Mouse (Mus musculus): ENCODE data around the gene Map2k7.
"Not testable (repeated sequence)": the region's sequence is repeated elsewhere in the genome, so short reads cannot be mapped to it uniquely, and the experiment has no call there.

Gene Map2k7

DNA sequence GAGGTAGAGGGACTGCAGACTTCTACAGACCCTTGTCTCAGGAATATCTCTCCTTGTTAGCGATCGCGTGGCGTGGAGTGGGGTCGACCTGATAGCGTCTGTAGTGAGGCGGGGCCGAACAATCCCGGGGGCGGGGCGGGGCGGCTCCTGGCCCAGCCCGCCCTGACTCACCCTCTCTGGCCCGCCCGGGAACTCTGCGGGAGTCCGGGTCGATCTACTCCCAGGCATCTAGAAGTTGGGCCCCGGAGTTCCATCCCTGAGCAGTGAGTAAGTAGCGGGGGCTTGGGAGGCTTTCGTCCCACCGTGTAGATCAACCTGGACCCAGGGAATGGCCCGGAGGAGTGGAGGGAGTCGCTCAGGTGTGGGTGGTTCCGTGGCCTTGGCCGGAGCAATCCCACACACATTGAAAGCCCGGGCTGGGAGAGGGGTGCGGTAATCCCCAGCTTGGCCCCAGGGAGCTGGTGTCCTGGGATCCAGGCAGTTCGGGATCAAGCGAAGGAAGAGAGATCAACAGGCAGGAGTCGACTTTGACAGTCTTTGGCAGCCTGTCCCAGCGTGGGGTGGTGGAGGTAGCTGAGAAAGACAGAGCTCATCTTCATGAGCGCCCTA, 11.7 kb upstream of the Map2k7 start, which contains the start of gene Lrrc8e:
TSS of gene Lrrc8e (plus strand) at position 89 of the 609 bp plus-strand sequence.
- DNase-seq (ENCODE audit: low spot score in 2 of 2) = no peak

DNA sequence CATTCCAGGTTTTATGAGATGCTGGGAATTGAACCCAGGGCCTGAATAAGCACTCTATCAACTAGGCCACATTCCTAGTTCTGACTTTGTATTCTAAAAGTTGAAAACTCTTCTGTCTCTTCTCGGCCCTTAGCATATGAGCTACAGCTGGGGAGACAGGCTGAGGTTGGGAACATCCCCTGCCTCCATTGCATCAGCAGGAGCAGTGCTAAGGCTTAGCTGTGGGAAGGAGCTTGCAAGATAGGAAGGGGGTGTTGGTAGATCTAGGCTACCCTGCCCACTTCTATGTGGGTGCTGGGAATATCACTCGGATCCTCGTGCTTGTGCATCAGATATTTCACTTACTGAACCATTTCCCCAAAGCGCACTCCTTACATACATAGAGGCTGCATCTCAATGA, 10.6 kb upstream of the Map2k7 start:
- DNase-seq (ENCODE audit: low spot score in 2 of 2) = no peak

GRCm38 (mm10) chr8:4229784-4230183, 8.8 kb upstream of the Map2k7 start:
- DNase-seq (ENCODE audit: low spot score in 2 of 2) = no peak

DNA sequence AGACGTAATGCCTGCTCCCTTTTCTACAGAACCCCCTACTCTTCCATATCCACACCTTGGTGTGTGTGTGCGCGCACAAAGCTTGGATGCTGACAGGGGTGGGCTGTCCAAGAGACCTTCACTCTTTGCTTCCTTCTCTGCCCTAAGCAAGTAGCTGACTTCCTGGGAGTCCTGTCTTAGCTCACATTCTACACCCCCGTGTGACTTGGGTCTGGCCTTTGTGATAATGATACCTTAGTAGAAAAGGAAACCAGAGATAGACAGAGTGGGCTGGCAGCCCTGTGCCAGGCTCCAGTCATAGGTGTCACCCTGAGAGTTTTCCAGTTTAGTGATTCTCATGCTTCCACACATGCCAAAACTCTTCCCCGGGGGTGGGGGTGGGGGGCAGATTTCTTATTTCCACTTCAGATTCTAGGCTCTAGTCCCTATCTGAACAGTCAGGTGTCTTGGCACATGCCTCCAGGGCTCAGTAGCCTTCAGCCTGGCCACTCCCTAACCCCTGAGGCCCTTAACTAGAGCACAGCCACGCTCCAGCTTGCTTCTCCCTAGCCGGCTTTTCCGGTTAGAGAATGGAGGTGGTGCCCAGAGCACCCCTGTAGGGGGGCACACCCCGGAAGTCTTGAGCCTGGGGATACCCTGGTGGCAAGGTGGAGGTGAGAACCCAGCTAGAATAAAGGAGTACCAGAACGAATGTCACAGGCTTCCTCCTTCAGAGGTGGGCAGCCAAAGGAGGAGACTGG, 7.8 kb upstream of the Map2k7 start:
- DNase-seq (ENCODE audit: low spot score in 2 of 2) = peak in 1 of 2 experiments; percentile 12

DNA sequence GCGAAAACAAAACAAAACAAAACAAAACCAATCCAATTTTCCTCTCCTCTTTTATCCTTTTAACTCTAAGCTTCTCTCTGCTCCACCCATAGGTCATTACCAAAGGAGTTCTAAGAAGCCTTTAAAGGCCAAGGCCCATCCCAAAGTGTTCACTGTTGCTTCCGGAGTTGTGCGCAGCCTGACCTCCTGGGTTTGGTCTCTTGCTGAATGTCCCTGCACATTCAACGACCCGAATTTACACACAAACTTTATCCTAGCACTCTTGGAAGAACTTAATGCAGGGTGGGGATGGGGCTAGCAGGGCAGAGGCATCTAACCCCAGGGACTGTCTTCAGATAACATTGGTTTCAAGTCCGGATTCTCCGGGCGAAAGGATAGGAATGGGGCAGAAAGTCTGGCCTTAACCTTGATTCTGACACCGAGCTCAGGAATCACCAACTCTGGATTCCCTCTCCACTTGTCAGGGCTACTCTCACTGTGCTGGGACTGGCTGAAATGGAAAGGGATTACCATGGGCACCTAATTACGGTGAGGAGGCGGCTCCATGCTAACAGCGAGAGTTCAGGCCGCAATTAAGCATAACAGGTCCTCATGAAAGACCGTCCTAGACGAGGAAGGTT, 616 bp upstream of the Map2k7 start:
- no peak for DNase-seq (ENCODE audit: low spot score in 2 of 2)

DNA sequence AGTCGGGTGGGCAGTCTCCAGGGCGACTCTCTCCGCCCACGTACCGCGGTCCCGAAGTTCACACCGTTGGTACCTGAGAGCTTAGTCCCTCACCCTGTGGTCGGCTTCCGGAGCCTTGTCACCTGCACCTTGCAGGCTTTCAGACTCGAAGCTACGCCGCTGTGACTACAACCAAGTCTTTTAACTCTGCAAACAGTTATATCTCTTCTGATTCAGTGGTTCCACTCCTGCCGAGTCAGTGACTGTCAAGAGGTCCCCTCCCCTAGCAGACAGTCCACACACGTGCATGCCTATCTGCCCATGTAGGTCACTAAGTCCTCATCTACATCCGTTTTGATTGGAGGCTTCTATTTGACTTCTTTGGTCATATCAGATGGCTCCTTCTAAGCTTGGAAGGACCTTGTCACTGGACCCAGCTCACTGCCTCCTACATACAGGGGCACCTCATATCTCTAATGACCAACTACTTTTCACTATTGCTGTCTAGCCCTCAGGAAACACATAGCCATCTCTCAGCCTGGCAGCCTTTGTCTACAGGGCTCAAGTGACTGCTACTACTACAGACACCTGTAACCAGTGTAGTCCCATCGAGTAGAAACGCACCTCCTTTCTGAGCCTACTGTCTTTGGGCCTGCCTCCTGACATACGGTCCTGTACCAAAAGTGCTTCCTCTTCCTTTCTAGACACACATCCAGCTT, 802 bp downstream of the Map2k7 start:
- DNase-seq (ENCODE audit: low spot score in 2 of 2) = no peak

DNA sequence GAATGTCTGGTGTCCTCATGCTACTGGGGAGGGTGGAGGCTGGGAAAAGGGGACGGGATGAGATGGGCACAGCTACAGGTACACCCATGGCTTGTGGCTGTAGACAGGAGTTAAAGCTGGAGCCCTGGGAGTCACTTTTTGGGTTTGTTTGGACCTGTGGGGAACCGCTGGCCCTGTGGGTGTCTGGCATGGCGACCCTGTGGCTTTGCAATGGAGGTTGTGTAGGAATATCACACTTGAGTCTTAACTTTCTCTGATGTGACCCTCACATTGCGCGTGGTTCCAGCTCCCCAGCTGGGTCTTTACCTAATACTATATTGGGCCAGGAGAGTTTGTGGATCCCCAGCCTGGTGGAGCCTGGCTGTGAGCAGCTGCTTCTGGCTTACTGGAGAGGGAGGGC, 6.5 kb downstream of the Map2k7 start:
- DNase-seq (ENCODE audit: low spot score in 2 of 2) = no peak

DNA sequence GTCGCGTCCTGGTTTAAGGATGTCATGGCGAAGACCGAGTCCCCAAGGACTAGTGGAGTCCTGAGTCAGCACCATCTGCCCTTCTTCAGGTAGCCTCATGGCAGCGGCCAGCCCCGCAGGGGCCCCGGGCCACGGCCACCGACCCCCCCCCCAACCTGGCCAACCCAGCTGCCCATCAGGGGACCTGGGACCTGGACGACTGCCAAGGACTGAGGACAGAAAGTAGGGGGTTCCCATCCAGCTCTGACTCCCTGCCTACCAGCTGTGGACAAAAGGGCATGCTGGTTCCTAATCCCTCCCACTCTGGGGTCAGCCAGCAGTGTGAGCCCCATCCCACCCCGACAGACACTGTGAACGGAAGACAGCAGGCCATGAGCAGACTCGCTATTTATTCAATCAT, 7.2 kb downstream of the Map2k7 start:
- DNase-seq (ENCODE audit: low spot score in 2 of 2) = no peak

GRCm38 (mm10) chr8:4247241-4247640, 8.7 kb downstream of the Map2k7 start:
- no peak for DNase-seq (ENCODE audit: low spot score in 2 of 2)

DNA sequence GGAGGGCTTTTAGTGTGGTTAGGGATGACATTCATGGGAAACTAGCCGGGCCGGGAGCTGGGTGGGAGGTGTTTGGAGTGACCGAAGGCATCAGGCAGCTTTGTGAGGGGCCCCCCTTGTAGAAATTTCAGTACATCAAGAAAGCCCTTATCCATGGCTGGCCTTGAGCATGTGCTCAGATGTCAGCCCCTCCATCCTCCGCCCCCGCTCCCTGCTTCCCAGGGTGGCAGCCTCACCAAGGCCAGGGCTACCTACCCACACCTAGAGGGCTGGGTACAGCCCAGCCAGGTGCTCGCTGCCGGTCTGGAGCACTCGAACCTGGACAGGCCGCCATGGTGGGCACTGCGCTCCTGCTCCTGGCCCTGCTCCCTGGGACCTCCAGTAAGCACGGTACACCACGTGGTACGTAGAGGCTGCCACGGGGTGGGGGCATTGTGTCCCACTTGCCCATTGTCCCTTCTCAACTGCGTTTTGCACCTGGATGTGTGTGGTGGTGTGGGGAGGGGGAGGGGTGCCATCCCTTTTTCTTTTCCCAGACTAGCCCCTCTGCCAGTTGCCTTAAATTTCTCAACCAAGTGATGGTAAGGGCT, 9.5 kb downstream of the Map2k7 start, which contains the start of gene Tgfbr3l:
TSS of gene Tgfbr3l (plus strand) at position 264 of the 590 bp plus-strand sequence.
- DNase-seq (ENCODE audit: low spot score in 2 of 2) = no peak

DNA sequence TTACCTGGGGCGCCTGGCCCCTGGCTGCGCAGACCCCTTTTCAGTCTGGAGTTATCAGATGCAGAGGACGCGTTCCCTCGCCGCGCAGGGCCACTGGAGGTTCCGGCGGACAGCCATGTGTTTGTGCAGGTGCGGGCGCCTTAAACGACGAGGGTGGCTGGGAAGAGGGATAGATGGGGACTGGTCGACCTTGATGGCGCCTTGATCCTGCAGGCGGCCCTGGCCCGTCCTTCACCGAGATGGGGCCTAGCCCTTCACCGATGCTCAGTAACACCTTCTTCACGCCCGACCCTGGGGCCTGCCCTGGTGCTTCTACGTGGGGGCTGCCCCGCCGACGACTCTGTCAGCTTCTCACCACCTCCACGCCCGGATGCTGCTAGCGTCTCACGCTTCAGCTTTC, 10.7 kb downstream of the Map2k7 start:
- no peak for DNase-seq (ENCODE audit: low spot score in 2 of 2)

GRCm38 (mm10) chr8:4250306-4250970, 11.9 kb downstream of the Map2k7 start:
- DNase-seq (ENCODE audit: low spot score in 2 of 2) = peak; percentile 84 to 95

GRCm38 (mm10) chr8:4252116-4252760, 13.7 kb downstream of the Map2k7 start:
- no peak for DNase-seq (ENCODE audit: low spot score in 2 of 2)

DNA sequence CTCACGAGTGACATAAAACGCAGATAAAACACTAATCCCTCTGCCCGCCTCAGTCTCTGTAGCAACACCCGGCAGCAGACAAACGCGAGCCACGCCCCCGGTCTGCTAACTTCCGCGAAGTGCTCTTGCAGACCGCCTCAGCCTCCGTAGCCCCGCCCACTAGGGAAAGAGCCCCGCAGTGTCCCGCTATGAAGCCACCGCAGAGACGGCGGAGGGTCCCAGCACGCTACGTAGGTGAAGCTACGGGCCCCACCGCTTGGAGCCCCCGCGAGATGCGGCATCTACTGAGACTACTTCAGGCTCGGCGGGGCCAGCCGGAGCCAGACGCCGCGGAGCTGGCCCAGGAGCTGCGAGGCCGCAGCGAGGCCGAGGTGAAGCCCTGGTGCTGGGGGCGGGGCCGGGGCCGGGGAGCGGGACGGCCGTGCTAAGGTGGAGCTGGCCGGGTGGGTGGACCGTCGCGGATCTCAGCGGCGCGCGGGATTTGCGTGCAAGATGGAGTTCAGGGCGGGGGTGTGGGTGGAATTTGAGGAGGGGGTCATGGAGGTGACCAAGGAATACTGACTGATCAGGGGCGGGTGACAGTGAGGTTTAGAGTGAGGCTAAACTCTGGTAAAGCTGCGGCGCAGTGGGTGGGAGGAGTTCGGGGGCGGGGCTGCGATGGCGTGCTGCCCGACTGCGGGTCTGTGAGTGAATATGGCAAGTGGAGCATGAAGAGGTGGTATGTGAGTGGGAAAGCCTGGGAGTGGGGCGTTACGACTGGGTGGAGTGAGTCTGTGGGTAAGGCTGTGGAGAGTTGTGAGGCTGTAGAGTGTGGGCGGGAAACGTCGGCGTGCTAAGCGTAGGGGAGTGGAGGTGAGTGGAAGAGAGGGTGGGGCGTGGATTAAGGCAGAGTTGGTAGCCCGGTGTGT, 14.6 kb downstream of the Map2k7 start, which contains the start of gene Snapc2:
TSS of gene Snapc2 (plus strand) at position 147 of the 908 bp plus-strand sequence.
- peak; percentile 95 to 98 for DNase-seq (ENCODE audit: low spot score in 2 of 2)

DNA sequence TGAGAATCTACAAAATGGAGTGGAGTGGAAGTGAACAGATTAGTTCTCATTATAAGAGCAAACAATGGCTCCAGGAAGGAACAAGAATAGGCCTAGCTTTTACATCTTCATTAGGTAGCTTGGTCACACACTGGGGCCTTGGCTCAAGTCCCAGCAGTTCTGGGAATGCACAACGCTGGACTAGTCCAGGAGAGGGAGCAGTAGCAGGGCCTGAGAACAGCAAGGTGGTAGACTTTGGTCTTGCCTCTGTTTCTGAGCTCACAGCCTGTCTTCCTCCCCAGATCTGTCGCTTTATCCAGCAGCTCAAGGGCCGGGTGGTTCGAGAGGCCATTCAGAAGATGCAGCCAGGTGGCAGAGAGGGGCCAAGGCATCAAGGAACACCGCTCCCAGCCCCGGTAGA, 15.5 kb downstream of the Map2k7 start:
- no peak for DNase-seq (ENCODE audit: low spot score in 2 of 2)

DNA sequence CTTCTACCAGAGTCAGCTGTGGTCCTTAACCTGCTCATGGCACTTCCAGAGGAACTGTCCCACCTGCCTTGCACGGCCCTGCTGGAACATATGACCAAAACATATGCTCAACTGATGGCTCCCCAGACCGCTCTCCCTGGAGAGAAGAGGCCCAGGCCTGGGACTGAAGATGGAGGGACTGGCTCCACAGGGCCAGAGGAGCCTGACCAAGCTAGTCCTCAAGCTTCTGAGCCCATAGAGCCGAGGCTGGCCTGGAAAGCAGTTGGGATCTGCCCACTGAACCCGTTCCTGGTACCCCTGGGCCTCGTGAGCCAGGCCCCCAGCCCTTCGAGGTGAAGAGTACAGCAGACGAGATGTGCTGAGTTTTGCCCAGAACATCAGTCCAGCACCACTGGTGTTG, 16.9 kb downstream of the Map2k7 start:
- not testable (repeated sequence) for DNase-seq (ENCODE audit: low spot score in 2 of 2)

DNA sequence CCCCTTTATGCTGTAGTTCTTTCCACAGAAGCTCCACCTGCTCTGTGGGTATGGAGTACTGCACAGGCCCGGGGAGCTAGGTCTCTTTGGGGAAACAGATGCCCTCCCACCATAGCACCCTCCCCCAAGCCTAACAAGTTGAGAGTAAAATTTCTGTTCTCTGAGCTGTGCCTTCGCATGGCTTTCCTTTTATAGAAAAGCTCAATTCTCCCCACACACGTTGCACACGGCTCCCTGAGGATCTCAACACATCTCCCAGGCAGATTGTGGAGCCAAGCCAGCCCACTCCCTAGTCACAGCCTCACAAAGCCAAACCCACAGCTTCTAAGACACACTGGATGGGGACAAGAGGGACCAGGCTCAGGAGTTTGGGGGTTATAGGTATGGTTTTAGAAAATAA, 18.4 kb downstream of the Map2k7 start:
- no peak for DNase-seq (ENCODE audit: low spot score in 2 of 2)

DNA sequence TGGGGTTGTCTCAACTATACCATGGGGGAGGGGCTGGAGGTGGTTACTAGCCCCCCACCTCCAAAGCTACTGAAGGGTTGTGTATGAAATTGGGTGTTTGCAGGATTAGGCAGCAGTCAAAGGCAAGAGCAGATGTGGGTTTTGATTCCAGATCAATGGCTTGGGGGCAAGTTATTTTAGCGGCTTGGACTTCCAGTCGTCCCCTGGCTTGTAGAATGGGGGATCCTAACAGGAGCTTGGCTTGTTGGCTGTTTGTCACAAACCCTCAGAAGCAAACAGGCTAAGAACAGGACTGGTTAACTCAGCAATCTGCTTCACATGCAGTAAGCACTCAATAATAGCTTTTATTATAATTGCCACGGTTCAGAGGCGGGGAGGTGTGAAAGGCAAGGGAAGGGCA, 18.8 kb downstream of the Map2k7 start:
- no peak for DNase-seq (ENCODE audit: low spot score in 2 of 2)

DNA sequence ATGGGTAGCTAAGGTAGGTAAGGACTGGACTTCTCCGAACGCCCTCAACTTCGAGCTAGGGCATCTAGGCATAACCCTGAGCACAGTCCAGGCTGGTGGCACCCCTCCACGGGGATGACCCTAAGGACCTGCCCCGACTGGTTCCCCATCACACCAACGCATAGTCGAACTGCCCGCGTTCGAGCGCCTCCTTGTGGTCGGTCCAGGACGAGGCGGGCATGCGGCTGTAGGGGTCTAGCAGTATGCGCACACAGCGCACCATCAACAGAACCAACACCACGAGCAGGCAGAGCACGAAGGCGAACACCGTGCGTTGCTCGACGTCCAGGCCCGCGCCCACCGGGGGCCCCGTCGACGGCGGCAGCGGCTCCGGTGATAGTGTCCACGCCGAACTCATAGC, 19.7 kb downstream of the Map2k7 start:
- DNase-seq (ENCODE audit: low spot score in 2 of 2) = peak; percentile 84 to 95

DNA sequence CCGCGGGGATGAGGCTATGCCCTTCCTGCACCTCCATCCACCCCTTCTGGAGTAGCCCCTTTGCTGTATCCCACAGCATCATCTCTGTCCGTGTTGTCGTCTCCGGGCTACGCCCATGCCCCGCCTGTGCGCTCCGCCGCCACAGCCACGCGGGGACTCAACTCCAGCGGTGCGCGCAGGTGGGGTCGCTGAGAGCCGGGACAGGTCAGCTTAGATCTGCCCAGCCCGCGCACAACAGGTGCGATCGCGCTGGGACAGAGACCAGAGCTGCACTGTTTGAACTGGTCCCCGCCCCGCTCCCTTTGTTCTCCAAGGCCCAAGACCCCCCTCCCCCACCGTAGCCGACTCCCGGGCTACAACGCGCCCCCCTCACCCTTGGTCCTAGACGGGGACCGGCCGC, 20.1 kb downstream of the Map2k7 start:
- DNase-seq (ENCODE audit: low spot score in 2 of 2) = no peak
